Comparison of ENCODE assay signal across 8 mouse cellular contexts in the genomic region with DNA sequence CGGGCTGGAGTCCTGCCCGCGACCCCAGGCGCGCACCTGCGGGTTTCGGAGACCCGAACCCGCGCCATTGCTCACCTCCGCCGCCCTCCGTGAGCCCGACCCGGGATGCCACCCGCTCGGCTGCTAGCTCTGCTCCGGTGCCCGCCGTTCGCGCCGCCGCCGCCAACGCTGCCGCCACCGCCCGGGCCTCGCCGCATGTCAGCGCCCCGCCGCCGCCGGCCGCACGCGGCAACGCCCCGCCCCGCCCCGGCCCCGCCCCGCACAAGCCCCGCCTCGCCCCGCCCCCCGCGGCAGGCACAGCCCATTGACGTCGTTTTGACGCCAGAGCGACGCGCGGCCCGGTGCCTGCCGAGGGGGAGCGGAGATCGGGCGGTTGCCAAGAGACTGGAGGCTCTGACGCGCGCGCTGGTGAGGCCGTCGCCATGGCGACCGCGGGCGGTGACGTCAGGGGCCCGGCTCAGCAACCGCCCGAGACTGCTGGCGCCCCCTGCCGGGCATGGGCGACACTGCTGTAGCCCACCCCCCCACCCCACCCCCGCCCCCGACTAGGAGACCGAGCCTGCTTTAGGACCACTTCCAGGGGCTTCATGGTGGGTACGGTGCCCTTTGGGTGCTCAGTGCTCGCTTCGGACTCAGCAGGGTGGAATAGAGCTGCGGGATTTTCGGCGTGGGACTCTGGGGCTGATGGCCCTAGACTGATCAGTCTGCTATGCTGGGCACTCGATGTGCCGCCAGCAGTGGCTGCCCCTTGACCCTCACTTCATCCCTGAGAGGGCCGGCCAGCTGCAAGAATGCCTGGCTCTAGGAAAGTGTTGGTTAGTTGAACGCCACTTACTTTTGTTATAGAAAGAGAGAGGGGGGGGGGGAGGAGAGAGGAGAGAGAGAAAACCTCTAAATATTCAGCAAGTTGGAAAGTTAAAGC. TPM values are rescaled to one million over a fixed set of nuclear protein-coding genes. Genes with fewer than 3 reads are reported as not detected.
DNase-seq lines count a peak whose midpoint lies in the region; ATAC-seq and TF ChIP-seq lines count a peak whose summit lies in the region.

A gene (minus strand): TSS at position 208 of the 922 bp plus-strand sequence.

- H3K4me1 ChIP-seq in hindbrain, embryonic 14.5 days (replicated peaks; ENCODE audit: control insufficient read depth, insufficient read depth, low read length) = peaks cover 36% of the 10 kb centered on the region

- H3K27ac ChIP-seq in hindbrain, embryonic 14.5 days = peak within 1 kb of the TSS; percentile 86

- in situ Hi-C loops in Patski (cut with MboI; ENCODE audit: low pct_unique_long_range_greater_than_20kb) = loop anchor here (5.0 kb wide), 4 partner anchors 66 to 169 kb away; no protein-coding TSS in a partner anchor

- H3K36me3 ChIP-seq in hindbrain, embryonic 14.5 days (replicated peaks; ENCODE audit: control insufficient read depth, insufficient read depth) = peaks cover 3% of the 10 kb centered on the region

- no peaks in the 10 kb centered on the region for H3K27me3 ChIP-seq in Patski
- no peaks in the 10 kb centered on the region for H3K27me3 ChIP-seq in hindbrain, embryonic 14.5 days (ENCODE audit: control insufficient read depth, insufficient read depth, low read length)

- CTCF ChIA-PET in Patski (lab: Charles Lee) = interaction anchor here (1.2 to 2.6 kb wide), 3 partner anchors 13 to 163 kb away, joined by 3 to 6 read pairs (median 3); no protein-coding TSS in a partner anchor

- no peak for DNase-seq in Patski (ENCODE audit: low read depth, low spot score)
- DNase-seq in cerebellum, postnatal 14 days = peak; percentile 97 to 98
- peak; percentile 94 to 95 for DNase-seq in frontal cortex, postnatal 25 days (ENCODE audit: low spot score in 2 of 2)
- DNase-seq in hindbrain, embryonic 14.5 days (ENCODE audit: low spot score) = peak; percentile 99
- peak; percentile 96 for DNase-seq in left cerebral cortex, adult 11 months (ENCODE audit: low spot score)
- DNase-seq in lung, postnatal 4 days = peak; percentile 99
- peak; percentile 96 for DNase-seq in retina, postnatal 7 days (ENCODE audit: low read depth, low spot score)
- DNase-seq in urinary bladder, adult 2 months (ENCODE audit: low spot score) = peak; percentile 95

- peak; percentile 69 for ATAC-seq in Patski
- ATAC-seq in hindbrain, embryonic 14.5 days (ENCODE audit: low FRiP score) = peak; percentile 95

- peak within 1 kb of the TSS; percentile 92 for H3K9ac ChIP-seq in hindbrain, embryonic 14.5 days

- POLR2A ChIA-PET in Patski (lab: Charles Lee) = interaction anchor here (0.6 to 2.7 kb wide), 7 partner anchors 22 to 86 kb away, joined by 3 to 10 read pairs (median 3); no protein-coding TSS in a partner anchor

- H3K9me3 ChIP-seq in hindbrain, embryonic 14.5 days (ENCODE audit: control insufficient read depth, low read length) = no peaks in the 10 kb centered on the region

- under 1% methylated on average over 85 of the region's 92 CpGs for WGBS in hindbrain, embryonic 14.5 days

- H3K4me3 ChIP-seq in hindbrain, embryonic 14.5 days (replicated peaks; ENCODE audit: low read length) = peak within 1 kb of the TSS; percentile 84

- TF ChIP-seq CTCF in Patski (IDR thresholded peaks at IDR 0.05) = no peak

- peak within 1 kb of the TSS; percentile 49 for H3K4me2 ChIP-seq in hindbrain, embryonic 14.5 days (replicated peaks)

RNA-seq across cellular contexts. Expression of the gene that starts here (rescaled TPM):
- 37.1 TPM for polyA plus RNA-seq in Patski (2021)
- 17.0 and 20.5 TPM in 2 replicates for polyA plus RNA-seq in hindbrain, embryonic 14.5 days (2014; fragmentation: Nextera tagmentation; extraction: Ambion mirVana)
- 32.3 and 34.9 TPM in 2 replicates for polyA plus RNA-seq in urinary bladder, adult 2 months (2012; rRNA removed)
